Mouse (Mus musculus): ENCODE data around the gene Rsad1.

DNA sequence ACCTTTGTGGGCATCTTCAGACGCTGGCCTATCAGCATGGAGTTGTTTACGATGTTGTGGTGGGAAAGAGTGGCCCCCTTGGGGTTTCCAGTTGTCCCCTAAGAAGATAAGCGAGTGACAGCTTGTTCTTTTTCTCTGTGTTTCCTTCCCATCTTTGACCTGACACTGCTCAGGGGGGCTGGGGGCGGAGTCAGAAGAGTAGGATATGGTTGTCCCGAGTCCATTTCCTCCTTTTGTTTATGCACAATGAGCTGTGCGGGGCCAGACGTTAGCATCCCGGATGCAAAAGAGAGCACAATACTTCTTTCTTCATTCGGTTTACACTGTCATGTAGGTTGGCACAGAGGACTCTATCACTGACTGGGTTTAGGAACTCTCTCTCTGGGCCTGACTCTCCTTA is 21.6 kb upstream of the Rsad1 start:
- no peak for TF ChIP-seq POLR2A (IDR thresholded peaks at IDR 0.05; ENCODE audit: low read depth, low read length)
- no peak for TF ChIP-seq CTCF (IDR thresholded peaks at IDR 0.05; ENCODE audit: extremely low read depth, insufficient read depth, insufficient read length, insufficient replicate concordance)

All from spleen, adult 2 months (tissue).